Mouse (Mus musculus) erythroblast, embryonic 14.5 days (primary cell): ENCODE results near the gene Adck2.

Experiments
- GATA1 ChIP-seq: IDR thresholded peaks from 2 replicates; pipeline ENCODE4 v1.6.1; 2012; ENCODE audit warnings: low read length, inconsistent platforms, mixed read lengths
- TAL1 ChIP-seq: IDR thresholded peaks from 3 replicates; pipeline ENCODE4 v1.6.1; 2012; ENCODE audit warnings: low read length, inconsistent platforms, mixed read lengths

DNA sequence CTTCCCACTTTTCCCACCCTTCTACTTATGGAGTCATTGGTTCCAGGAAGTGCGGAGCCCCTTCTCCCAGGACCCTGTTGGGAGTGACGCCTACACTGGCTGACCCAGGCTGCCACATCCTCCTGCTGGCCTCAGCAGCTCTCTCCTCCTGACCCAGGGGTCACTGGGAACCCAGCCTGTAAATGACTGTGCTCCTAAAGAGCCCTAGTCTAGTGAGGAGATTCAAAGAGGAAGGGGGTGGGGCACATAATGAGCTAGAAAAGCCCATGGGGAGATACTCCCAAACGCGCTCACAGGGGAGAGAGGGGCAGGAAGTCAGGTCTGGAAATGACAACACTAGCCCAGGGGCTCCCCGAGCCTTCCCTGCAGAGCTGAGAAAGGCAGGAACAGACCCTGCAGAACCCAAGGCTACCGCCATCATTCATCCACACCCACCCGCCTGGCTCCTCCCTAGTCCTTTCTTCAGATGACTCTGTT, 34.0 kb upstream of the Adck2 start:
- no peak for TF ChIP-seq TAL1
- no peak for TF ChIP-seq GATA1
